Mouse (Mus musculus) liver, postnatal 0 days (tissue): Measurements from ENCODE around the gene A930004D18Rik. TPM values are rescaled to one million over a fixed set of nuclear protein-coding genes. Genes with fewer than 3 reads are reported as not detected.

ENCODE experiments used
- ATAC-seq: fragments of 200-750 bp; cut with Nextera tagmentation; 2 replicates; pipeline ENCODE4 v1.8.0; 2017; ENCODE audit warnings: mild to moderate bottlenecking, moderate library complexity
- DNase-seq: peaks from one replicate; pipeline ENCODE4 v3.0.0-alpha.2; 2016
- H3K27ac ChIP-seq: fragments of 300-500 bp; sonication (generic); 2 replicates; pipeline ENCODE4 v1.5.1; 2014; ENCODE audit warnings: antibody characterized with exemption, moderate library complexity, mild to moderate bottlenecking, low read depth
- H3K27me3 ChIP-seq: fragments of 300-500 bp; sonication (generic); 2 replicates; pipeline ENCODE4 v1.6.1; 2014; ENCODE audit warnings: low read length, control low read depth, mixed read lengths; ENCODE audit not compliant: insufficient read depth
- H3K36me3 ChIP-seq: fragments of 300-500 bp; sonication (generic); replicated peaks from 2 replicates; pipeline ENCODE4 v1.6.1; 2014; ENCODE audit warnings: mild to moderate bottlenecking, control low read depth, low read length, moderate library complexity, mixed read lengths; ENCODE audit not compliant: insufficient read depth
- H3K4me1 ChIP-seq: fragments of 300-500 bp; sonication (generic); 2 replicates; pipeline ENCODE4 v1.6.1; 2014; ENCODE audit warnings: antibody characterized with exemption, mild to moderate bottlenecking, control low read depth; ENCODE audit not compliant: insufficient read depth
- H3K4me2 ChIP-seq: fragments of 300-500 bp; sonication (generic); 2 replicates; pipeline ENCODE4 v1.6.1; 2014; ENCODE audit warnings: low read depth, mild to moderate bottlenecking, low read length, moderate library complexity, mixed read lengths
- H3K4me3 ChIP-seq: fragments of 300-500 bp; sonication (generic); 2 replicates; pipeline ENCODE4 v1.5.1; 2014; ENCODE audit warnings: low read depth, low read length
- H3K9ac ChIP-seq: fragments of 300-500 bp; sonication (generic); replicated peaks from 2 replicates; pipeline ENCODE4 v1.6.1; 2014; ENCODE audit warnings: mild to moderate bottlenecking, moderate library complexity
- H3K9me3 ChIP-seq: fragments of 300-500 bp; sonication (generic); 2 replicates; pipeline ENCODE4 v1.6.1; 2016; ENCODE audit warnings: mild to moderate bottlenecking, control low read depth, low read length, mixed read lengths
- CTCF ChIP-seq: sonication (generic); IDR thresholded peaks from 2 replicates; pipeline ENCODE4 v1.5.1; 2016; ENCODE audit warnings: antibody characterized with exemption, low read depth
- EP300 ChIP-seq: IDR thresholded peaks from 2 replicates; pipeline ENCODE4 v1.6.1; 2016; ENCODE audit warnings: antibody characterized with exemption, low read depth, mild to moderate bottlenecking
- WGBS: fragments of 180-500 bp; shearing (Covaris S2); extraction: QIAGEN DNeasy Blood & Tissue Kit; methylation state at CpG from one replicate; pipeline ENCODE4 v1.1.7; 2014; ENCODE audit not compliant: insufficient replicate concordance; 5-methylcytosine and 5-hydroxymethylcytosine counted together
- polyA plus RNA-seq: library from polyadenylated mRNA; unstranded; fragments of >200 nt; fragmentation: Nextera tagmentation; extraction: Ambion mirVana; gene quantifications from 2 replicates; pipeline ENCODE4 v1.2.1, GENCODE M21; 2015

Gene A930004D18Rik
- polyA plus RNA-seq, 1 experiment from 2014 or later = 0.99 TPM

DNA sequence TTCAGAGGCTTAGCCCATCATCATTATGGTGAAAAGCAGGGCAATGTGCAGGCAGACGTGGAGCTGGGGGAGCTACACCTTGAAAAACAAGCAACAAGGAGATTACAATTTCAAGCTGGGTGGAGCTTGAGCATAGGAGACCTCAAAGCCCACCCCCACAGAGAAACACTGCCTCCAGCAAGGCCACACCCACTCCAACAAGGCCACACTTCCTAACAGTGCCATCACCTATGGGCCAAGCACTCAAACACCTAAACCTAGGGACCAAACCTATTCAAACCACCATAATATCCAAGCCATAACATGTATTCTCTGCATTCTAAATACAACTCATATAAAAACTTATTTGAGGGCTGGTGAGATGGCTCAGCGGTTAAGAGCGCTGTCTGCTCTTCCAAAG is 35.2 kb downstream of the A930004D18Rik start:
- Histone ChIP-seq H3K4me3 (no peak overlapping the region), H3K4me1 (no peaks in the 10 kb centered on the region), H3K9me3 (no peaks in the 10 kb centered on the region), H3K4me2 (no peak overlapping the region), H3K9ac (no peak overlapping the region), H3K36me3 (no peaks in the 10 kb centered on the region), H3K27me3 (no peaks in the 10 kb centered on the region), H3K27ac (no peak overlapping the region)
- WGBS = 85% methylated on average over 3 of the region's 3 CpGs
- ATAC-seq = no peak
- no peak for DNase-seq
- no peak for TF ChIP-seq EP300
- no peak for TF ChIP-seq CTCF

DNA sequence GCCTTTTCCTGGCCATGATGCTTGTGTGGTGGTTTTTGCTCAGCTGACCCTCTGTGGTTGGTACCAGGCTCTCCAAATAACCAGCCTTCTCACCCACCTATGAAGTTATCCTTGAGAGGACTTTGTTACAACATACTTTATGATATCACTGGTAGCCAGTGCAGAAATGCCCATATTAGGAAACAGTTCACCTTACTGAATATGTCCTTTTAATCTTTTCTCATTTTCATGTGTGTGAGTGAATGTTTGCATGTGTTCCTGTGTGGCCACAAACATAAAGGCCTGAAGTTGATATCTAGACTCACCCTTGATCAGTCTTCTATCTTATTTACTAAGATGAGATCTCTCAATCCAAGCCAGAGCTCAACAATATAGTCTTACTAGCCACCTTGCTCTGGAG is 40.7 kb downstream of the A930004D18Rik start, which contains the start of gene H2al2a:
Gene H2al2a, minus strand, starts transcription at position 101 of the 400 bp plus-strand sequence.
- Histone ChIP-seq H3K9me3 (no peaks in the 10 kb centered on the region), H3K4me2 (no peak within 1 kb of the TSS), H3K9ac (no peak within 1 kb of the TSS), H3K36me3 (no peaks in the 10 kb centered on the region), H3K4me3 (no peak within 1 kb of the TSS), H3K27ac (no peak within 1 kb of the TSS), H3K4me1 (no peaks in the 10 kb centered on the region), H3K27me3 (no peaks in the 10 kb centered on the region)
- no peak for TF ChIP-seq EP300
- no peak for DNase-seq
- ATAC-seq = no peak

DNA sequence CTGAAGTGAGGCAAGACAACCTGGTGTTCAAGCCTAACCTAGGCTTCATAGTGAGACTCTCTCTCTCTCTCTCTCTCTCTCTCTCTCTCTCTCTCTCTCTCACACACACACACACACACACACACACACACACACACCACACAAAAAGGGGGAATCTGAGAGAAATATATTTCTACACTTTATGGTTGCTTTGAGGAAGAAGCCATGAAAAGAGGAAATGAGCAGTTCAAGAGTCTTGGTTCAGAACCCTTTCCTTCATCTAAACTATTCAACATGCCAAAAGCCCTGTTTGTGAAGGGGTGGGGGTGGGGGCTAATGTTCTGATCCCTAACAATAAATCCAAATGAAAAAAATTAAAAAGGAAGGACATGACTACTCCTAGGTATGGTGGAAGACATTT is 48.0 kb downstream of the A930004D18Rik start:
- DNase-seq (no peak), ATAC-seq (no peak)
- no peaks in the 10 kb centered on the region for H3K36me3 ChIP-seq
- H3K4me3 ChIP-seq = no peak overlapping the region
- no peaks in the 10 kb centered on the region for H3K27me3 ChIP-seq
- no peak overlapping the region for H3K27ac ChIP-seq
- H3K9ac ChIP-seq = no peak overlapping the region
- no peak overlapping the region for H3K4me2 ChIP-seq
- no peaks in the 10 kb centered on the region for H3K4me1 ChIP-seq
- TF ChIP-seq CTCF (no peak), EP300 (no peak)
- H3K9me3 ChIP-seq = no peaks in the 10 kb centered on the region

DNA sequence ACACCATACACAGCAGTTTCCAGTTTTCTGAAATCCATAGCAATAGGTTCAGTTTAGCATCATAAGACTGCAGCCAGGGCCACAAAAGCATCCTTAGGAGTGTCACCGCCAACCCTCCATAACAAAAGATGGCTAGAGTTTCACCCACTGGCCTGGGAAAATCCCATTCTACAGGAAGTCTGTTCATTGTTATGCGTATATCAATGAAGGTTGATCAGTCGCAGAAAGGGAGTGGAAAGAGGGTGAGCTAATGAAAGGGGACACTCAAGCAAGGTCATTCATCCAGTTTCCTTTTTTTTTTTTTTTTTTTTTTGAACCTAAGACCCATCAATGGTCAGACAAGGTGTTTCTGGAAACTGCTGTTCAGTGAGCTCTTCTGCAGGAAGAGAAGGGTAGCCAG is 48.4 kb downstream of the A930004D18Rik start:
- no peaks in the 10 kb centered on the region for H3K4me1 ChIP-seq
- no peak overlapping the region for H3K27ac ChIP-seq
- no peak for ATAC-seq
- DNase-seq = no peak
- H3K9me3 ChIP-seq = no peaks in the 10 kb centered on the region
- H3K9ac ChIP-seq = no peak overlapping the region
- no peaks in the 10 kb centered on the region for H3K27me3 ChIP-seq
- no peak for TF ChIP-seq EP300
- TF ChIP-seq CTCF = no peak
- WGBS = 78% methylated on average over 3 of the region's 3 CpGs
- H3K4me3 ChIP-seq = no peak overlapping the region
- no peak overlapping the region for H3K4me2 ChIP-seq
- H3K36me3 ChIP-seq = no peaks in the 10 kb centered on the region

DNA sequence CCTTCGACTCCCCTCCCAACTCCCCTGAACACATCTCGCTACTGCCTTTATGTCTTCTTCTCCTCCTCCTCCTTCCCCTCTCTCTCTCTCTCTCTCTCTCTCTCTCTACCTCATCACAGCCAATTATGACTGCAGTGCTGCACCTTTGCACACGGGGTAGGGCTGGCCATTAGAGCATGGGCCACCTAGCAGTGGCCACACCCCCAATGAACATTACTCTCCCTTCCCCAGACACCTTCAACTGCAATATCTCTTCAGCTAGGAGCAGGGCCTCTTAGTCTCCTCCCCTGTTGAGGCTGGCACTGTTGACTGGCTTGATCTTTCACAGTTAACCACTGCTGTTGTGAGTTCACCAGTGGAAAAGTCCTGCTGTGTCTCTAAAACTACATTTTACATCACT is 50.8 kb downstream of the A930004D18Rik start:
- no peak overlapping the region for H3K4me3 ChIP-seq
- no peak for ATAC-seq
- WGBS = 77% methylated on average over 3 of the region's 3 CpGs

DNA sequence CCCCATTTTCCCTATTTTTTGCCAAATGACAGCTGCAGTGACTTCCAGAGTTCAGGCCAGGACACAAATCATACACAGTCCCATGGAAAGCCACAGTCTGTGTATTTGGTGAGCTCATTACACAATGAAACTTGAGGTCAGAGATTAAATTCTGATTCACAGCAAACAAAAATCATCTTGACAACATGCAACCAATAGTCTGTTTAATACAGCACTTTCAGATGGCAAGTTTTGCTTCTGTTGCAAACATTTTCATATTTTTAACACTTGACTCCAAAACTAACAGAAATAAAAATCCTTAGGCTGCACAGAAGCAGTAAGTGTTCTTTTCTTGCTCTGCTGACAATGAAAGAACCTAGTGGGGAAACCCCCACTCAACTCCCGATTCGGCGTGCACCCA is 52.8 kb downstream of the A930004D18Rik start:
- no peak for ATAC-seq
- WGBS = 90% methylated on average over 3 of the region's 3 CpGs

More for the DNA sequence above, 50.8 kb downstream of the A930004D18Rik start:
- Histone ChIP-seq H3K27me3 (no peaks in the 10 kb centered on the region), H3K9me3 (no peaks in the 10 kb centered on the region), H3K9ac (no peak overlapping the region), H3K4me1 (no peaks in the 10 kb centered on the region), H3K36me3 (no peaks in the 10 kb centered on the region), H3K4me2 (no peak overlapping the region), H3K27ac (no peak overlapping the region)
- TF ChIP-seq EP300 (no peak), CTCF (no peak)
- DNase-seq = no peak

DNA sequence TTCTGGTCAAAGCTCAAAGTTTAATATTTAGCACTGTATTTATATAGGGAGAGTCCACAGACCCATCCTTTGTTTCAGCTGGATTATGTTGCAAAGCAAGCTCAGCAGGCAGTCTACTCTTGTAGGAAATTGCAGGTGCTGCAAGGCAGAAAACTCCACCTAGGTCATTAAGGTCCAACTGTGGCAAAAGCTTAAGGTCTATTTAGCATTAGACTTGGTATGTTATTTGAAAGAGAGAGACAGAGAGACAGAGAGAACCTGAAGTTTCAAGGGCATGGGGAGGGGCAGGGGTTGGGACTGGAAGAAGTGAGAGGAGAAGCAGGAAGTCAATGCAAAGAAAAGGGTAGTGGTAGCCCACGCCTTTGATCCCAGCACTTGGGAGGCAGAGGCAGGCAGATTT is 54.8 kb downstream of the A930004D18Rik start:
- no peak overlapping the region for H3K9ac ChIP-seq
- H3K9me3 ChIP-seq = no peaks in the 10 kb centered on the region
- no peak for TF ChIP-seq EP300
- TF ChIP-seq CTCF = no peak
- H3K27me3 ChIP-seq = no peaks in the 10 kb centered on the region
- no peaks in the 10 kb centered on the region for H3K36me3 ChIP-seq
- H3K27ac ChIP-seq = no peak overlapping the region
- no peak overlapping the region for H3K4me3 ChIP-seq
- ATAC-seq = no peak
- WGBS = 72% methylated on average over 1 of the region's 1 CpGs
- DNase-seq = no peak
- H3K4me2 ChIP-seq = no peak overlapping the region
- no peaks in the 10 kb centered on the region for H3K4me1 ChIP-seq

More for the DNA sequence above, 52.8 kb downstream of the A930004D18Rik start:
- Histone ChIP-seq H3K27me3 (no peaks in the 10 kb centered on the region), H3K9me3 (no peaks in the 10 kb centered on the region), H3K36me3 (no peaks in the 10 kb centered on the region), H3K9ac (no peak overlapping the region), H3K4me2 (no peak overlapping the region), H3K27ac (no peak overlapping the region), H3K4me1 (no peaks in the 10 kb centered on the region), H3K4me3 (no peak overlapping the region)
- TF ChIP-seq EP300 (no peak), CTCF (no peak)
- no peak for DNase-seq
